Mouse (Mus musculus) neutrophil, adult 5-6 weeks (primary cell): Measurements from ENCODE around the gene Hhip. TPM values are rescaled to one million over a fixed set of nuclear protein-coding genes. Genes with fewer than 3 reads are reported as not detected.

Experiments
- ATAC-seq: fragments of 151-379, 151-347 bp; 2 replicates; pipeline ENCODE4 v1.8.0; 2017; ENCODE audit warnings: mild to moderate bottlenecking, moderate TSS enrichment; ENCODE audit not compliant: insufficient number of reproducible peaks, poor library complexity, low FRiP score, severe bottlenecking; ENCODE audit errors: extremely low read depth
- total RNA-seq: library from RNA; stranded (forward); fragments of 200-1000 nt; gene quantifications from 2 replicates; pipeline ENCODE4 v1.2.3, GENCODE M21; 2017

Gene Hhip
- 0.49 TPM in 1 of 2 replicates, not detected in the other for total RNA-seq

DNA sequence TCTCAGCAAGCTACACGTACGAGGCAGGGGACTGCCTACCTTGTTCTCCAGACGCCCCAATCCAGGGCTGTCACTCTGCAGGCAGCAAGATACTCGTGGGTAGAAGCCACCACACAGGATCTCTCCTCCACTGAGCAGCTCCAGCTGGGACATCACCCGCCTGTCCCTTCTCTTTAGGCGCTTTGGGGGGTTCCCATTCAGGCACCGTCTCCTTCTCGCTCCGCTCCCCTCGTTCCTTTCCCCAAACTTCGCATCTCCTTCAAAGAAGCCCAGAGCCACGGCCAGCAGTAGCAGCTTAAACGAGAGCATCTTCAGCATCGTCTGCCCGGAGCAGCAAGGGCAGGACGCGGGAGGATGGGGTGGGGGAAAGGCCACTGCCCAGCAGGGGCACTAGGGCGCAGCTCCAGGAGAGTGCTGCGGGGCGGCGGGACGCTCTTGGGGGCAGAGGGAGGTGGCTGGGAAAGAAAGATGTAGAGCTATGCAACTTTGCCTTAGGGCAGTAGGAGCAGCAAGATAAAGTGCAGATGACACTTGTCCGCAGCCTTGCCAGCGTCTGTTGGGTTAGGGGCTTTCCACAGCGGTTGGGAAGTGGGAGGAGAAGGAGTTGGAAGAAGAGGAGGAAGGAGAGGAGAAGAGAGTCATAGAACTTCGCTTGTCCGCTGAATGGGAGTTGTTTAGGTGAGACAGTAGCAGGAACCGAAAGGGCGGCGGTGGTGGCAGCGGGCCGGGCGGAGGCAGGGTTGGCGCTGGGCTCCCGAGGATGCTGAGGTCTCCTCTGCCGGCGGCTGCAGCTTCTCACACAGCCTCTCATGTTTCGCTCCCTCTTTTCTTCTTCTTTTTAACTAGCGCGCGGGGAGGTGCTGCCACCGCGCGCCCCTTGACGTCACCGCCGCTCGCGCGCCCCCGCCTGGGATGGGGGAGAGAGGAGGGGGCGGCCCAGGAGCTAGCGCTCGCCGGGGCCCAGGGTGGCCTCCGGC lies at the start of gene Hhip:
TSS of gene Hhip (minus strand) at position 809 of the 977 bp plus-strand sequence.
- ATAC-seq, result no peak

DNA sequence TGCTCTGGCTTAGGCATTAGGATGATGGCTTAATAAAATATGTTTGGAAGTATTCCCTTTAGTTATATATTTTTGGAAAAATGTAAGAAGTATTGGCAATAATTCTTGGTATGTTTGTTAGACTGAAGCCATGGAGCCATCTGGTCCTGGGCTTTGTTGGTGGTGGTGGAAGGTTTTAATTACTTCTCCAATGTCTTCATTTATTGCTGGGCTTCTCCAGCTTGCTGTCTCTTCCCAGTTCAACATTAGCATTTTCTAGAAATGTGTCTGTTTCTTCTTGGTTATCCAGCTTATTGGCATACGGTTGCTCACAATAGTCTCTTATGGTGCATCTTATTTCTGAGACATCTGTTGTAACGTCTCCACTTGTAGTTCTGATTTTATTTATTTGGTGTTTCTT lies 29.2 kb upstream of the Hhip start:
- ATAC-seq, result no peak

DNA sequence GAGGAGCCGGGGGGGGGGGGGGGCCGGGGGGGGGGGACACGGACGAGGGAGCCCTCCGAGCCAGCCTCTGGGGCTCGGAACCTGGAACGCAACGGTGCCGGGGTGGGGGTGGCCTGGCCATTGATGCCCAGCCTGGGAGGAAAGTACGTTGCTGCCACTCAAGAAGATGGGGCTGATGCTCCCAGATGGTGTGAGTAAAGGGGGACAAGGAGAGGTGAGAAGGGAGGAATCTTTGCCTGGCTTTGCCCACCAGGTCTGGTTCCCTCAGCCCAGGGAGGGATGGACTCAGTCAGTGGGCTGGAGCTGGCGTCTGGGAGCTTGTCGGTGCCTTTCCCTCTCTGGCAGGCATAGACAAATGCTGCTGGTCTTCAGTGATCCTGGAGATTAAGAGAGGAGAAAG lies 387 bp upstream of the Hhip start:
- no peak for ATAC-seq

DNA sequence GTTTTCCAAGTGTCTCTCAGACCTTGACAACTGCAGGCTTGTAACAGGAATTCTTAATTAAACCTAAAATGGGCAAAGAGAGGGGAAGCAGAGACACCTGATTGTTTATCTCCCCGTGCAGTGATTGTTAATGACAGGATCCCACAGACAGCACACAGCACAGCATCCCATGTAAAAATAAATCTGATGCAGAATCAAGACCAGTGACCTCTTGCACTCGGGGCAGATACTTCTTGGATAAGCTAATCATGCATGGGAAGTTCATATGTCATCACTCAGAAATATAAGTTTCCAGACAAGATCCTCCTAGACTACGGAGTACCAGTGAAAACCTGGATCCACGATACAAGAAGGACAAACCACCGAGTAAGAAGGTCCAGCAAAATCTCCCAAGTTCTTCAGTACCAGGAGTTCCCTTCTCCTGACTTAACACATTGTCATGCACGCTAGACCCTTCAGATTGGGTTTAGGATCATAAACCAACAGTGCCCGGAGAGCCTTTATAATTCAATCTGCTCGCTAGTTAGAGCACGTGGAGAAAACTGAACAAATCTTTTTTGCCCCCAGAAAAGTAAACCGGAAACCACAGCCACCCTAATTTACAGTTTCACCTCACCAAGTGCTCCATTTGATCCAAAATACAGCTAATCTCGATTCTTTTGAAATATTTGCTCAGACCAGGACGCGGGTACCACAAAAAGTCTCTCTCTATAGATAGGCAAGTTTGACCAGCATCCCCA lies 1.3 kb downstream of the Hhip start:
- ATAC-seq, result no peak

DNA sequence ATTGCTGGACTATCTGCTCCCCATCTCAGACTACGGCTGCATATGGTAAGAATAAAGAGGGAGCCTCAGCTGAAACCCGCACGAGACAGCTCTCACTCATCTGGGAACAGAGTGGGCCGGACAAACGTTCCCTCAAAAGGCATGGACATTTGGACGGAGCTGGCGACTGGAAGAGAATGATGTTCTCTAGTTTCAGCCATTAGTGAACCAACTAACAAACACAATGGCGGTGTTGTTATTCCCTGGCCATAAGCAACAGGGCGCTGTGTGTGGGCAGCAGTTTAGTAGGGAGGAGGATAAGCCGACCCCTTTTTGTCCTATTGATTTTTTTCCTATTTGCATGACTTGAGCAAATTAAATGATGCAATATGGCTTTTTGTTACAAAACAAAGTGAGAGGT lies 2.0 kb downstream of the Hhip start:
- ATAC-seq, result no peak

DNA sequence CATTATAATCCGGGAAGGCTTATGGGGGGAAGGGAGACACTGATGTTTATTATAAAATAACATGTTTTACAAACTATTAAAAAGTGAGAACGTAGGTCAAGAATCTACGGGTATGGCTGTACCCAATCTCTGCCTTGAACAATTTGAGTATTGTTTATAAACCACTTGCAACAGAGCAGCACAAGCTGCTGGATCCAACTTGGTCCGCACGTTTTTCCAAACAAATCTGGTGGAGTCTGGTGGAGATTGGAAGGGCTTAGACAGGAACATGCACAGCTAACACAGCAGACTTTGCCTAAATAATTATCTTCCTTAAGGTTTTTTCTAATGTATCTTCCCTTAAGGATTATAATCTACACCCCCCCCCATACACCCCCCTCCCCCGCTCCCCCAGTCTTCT lies 2.7 kb downstream of the Hhip start:
- ATAC-seq, result no peak

DNA sequence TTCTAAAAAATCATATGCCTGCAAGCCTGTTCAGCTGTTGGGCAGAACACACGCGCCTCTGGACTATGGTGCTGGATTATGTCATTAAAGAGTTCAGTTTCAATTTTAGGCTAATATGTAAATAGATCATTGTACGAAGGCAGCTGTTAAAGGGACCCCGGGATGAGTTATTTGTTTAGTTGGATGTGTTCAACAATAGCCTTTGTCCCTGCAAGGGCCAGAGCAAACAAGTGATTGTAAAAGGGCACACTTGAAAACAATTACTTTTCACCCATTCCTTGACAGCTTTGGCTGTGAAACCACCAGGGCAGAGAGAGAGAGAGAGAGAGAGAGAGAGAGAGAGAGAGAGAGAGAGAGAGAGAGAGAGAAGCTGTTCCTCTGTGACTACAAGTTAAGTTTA lies 3.6 kb downstream of the Hhip start:
- ATAC-seq, result no peak

DNA sequence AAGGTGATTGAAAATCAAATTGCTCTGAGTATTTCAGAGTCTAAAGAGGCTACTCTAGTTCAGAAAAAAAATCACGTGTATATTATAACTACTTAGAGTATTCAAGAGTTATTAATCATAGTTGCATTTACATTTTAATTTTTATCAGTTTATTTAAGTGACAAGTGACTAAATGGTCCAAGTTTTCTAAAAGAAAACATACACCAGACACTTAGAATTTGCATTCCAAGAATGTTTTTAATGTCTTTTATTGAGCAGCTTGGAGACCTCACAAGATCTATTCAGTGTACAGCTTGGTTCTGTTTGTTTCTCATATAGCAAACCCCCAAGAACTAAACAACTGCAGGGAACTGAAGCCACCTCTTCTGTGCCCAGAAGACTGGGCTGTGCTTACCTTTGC lies 5.0 kb downstream of the Hhip start:
- no peak for ATAC-seq

DNA sequence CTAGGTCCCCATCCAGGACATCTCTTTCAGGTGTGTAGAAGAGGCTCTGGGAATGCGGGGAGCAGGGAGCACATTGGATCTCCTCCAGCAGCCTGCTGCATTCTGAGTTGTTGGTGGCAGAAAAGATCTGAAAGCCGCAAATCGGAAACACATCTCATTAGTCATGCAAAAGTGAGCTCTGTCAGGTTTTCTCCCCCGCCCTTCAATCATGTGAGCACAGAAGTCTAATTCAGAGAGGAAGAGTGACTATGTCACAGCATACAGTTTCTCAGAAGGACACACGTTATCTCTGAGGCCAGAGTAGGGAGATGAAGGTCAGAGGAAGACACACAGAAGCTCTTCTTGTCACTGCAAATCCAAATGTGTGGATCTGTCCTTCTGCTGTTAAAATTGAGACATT lies 6.3 kb downstream of the Hhip start:
- ATAC-seq, result no peak

DNA sequence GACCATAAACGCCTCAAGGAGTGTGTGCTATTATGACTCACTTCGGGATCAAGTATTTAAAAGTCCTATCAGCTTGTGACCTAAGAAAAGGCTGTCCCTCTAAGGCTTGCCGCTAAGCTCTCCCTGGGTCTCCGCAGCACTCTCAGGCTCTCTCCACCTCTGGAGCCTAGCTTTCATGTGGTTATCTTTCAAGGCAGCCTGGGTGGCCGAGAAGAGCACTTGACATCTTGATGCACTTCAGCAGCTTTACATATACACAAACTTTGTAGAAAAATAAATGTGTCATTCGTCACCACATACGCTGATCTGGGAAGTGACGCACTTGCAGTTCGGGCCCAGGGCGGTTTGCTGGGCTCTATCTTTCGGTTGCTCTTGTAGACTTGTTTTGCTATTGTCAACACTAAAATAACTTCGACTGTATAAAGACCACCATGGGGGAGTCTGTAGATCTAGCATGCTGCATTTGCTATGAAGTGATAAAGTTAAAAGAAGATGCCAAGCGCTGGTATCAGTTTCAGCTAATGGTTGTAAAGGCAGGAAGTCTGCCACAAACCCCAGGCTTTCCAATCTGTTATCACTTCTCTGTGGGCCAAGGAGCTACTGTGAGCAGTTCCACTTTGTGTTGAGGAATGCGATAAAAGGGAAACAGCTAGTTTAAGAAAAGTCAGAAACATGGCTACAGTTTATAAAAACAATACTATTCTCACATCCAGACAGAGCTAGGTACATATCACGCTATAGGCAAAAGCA lies 8.4 kb downstream of the Hhip start:
- no peak for ATAC-seq

DNA sequence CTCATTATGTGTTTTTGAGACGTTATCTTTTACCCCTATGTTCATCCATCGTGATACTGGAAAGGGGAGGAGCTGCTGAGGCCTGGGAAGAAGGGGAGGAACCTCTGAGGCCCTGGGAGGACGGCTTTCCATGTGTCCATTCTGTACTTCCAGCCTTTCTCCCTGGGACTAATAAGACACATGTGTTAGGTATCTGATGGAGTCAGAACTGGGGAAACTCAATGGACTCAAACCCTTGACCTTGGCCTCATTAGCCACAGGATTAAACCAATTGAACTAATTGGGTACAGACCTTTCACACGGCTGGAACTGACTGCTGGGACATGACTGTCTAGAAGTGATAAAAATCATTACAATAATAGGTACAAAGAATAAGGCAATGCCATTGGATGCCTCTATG lies 9.6 kb downstream of the Hhip start:
- ATAC-seq, result no peak

DNA sequence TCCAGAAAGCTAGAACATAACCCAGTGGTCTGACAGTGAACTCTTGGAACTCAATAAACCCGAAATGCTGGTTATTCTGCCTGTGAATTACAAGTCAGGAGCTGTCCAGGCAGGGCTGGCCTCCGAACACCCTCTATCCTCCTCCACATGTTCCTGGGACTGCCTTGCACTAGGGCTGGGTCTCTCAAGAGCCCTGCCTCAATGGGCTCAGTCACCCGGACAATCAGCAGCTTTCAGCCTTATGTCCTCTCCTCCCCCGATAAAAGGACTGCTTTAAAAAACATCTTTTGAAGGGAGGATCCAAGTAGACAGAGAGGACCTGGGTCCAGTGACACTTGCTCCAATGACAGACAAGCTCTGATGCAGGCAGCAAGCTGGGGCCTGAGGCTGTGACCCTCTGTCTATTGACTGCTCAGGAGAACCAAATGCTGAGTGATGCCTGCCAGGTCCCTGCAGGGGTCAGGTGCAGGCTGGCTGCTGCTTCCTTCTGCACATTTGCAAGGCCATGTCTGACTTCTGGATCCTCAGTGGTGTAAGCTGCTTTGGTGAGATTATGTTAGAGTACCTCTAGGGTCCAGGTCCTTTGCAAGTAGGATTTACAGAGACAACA lies 20.1 kb downstream of the Hhip start:
- no peak for ATAC-seq

DNA sequence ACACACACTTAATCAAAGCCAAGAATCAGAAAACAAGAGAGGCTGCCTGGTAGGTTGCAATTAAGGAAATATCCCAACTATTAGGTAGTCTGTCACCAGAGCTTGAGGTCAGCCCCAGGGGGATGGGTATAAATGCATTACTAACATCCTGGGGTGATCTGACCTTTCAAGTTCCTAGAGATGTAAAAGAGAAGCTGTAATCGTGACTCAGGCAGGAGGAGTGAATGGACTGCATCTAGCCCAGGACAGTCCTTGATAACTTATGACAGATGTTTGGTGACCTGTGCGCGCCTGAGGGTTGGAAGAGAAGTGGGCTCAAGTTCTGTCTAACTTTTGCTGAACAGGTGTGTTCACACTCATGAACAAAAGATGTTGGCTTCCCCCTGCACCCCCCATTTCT lies 25.2 kb downstream of the Hhip start:
- no peak for ATAC-seq

DNA sequence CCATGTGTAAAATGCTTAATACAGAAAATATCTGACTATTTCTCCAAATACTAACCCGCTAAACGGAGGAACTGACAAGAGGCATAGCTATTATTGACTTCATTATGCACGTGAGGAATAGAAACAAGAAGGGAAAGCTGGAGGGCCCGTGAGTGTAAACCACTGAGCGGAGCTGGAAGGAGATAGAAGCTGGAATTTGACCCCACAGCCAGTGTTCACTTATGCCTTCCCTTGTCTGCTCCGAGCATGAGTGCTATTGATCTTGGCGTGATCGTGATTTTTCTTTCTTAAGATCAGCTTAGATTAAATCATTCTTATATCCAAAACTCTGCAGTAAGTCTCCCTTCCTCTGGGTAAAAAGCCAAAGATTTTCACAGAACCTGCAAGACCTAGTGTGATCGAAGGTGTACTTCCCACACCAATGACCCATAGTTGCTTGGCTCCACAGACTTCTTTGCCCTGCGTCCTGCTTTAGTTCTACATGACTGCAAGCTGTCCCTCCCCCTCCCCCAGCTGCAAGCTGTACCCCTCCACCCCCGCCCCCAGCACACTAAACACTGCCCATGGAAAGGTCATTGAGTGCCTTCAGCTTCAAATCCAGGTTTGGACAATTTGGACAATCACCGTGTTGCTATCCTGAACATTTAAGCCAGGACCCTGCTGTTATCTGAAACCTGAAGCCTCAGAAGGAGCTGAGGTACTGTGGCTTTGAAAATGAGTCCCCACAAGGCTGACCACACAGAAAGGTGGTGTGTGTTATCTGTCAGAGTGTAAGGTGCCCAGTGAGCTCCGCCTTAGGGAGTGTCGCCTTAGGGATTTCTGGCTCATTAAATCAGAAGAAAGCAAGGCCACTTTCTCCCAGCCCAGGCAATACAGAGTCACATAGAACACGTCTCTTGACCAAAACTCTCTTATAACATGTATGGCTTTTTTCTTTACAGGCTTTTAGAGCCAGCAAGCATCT lies 26.2 kb downstream of the Hhip start:
- no peak for ATAC-seq

DNA sequence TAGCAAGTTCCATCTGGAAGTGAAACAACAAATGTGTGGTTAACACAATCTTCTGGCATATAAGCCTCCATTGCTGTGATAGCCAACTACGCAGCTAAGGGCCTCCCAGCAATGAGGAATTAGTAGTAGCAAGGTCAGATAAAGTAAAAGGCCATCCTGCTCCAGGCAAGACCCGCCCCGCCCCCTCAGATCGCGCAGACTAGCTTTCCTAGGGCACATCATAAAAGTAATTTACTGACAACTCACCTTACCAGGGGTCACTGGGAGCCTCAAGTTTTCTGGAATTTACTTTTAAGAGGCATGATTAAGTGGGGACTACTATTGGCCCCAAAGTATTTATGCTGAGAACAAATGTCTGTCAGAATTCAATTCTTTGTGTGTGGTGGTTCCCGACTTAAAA lies 28.2 kb downstream of the Hhip start:
- no peak for ATAC-seq

DNA sequence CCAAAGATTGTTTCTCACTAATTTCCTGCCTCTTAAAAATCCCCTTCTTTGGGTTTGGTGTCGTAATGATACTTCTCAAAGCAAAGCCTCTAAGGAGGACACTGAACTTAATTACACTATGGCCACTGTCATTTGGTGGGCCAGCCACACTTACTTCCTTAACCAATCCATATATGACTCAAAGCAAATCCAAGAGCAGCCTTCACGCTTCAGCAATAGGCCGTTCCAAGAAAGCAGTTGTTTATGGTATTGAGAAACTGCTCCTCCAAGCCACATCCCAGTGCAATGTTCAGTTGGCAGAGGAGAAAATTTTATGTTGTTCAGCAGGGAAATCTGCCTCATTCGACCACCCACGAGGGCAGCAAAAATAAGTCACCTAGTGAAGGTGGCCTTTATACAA lies 37.3 kb downstream of the Hhip start:
- no peak for ATAC-seq

DNA sequence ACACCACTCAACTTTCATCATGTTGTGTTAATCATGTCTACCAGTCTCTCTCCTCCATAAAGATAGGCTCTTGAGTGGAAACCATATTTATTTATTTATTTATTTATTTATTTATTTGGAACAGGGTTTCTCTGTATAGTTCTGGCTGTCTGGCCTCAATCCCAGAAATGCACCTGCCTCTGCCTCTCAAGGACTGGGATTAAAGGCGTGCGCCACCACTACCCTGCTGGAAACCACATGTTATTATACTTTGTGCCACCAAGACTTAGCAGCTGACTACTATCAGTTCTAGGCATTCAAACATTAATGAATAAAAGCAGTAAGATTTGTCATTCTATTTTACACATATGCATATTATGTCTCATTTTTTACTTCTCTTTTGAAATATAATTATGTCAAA lies 42.0 kb downstream of the Hhip start:
- no peak for ATAC-seq

DNA sequence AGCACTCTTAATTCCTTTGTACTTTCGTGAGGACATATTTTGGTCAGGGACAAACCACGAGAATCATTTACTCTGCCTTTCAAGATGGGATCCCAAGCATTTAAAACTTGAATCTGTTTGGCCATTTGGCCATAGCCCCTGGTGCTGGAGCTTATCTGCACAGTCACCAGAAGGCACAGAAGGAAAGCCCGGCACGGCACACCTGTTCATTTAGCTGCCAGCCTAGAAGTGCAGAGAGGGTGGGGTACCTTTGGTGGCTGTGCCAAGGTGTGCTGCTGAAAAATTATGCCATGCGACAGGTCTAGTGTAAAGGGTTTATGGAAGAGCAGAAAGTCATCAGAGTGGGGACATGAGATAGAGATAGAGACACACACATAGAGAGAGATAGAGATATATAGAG lies 53.4 kb downstream of the Hhip start:
- no peak for ATAC-seq
